Mouse (Mus musculus) adrenal gland, adult (tissue): Measurements from ENCODE around the gene 2010111I01Rik.
A peak's percentile ranks its signal among the peaks of the same experiment; 100 is the strongest.

Source experiments
- DNase-seq, 2 experiments: peaks; one replicate each; pipeline ENCODE4 v3.0.0; 2022 to 2023; ENCODE audit warnings: low spot score in 1 of 2; ENCODE audit not compliant: inconsistent age in 2 of 2

The 2010111I01Rik gene

DNA sequence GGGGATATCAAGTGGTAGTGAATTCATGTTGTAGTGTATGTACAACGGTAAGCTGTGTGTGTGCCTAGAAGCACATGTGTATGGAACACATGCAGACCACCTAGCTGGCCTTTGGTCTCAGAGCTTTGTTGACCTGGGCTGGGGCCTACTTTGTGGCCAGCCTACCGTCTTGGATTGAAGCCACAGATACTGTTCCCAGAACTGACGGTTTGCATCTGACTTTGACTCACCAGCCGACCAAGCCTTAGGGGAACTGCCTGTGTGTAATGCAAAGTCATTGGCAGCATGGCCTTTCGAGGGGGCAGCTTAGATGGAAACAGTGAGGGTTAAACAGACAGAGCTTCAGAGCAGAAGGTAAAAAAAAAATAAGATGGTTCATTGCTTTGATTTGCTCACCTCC is 288.5 kb downstream of the 2010111I01Rik start:
- DNase-seq = peak; percentile 73 to 90

DNA sequence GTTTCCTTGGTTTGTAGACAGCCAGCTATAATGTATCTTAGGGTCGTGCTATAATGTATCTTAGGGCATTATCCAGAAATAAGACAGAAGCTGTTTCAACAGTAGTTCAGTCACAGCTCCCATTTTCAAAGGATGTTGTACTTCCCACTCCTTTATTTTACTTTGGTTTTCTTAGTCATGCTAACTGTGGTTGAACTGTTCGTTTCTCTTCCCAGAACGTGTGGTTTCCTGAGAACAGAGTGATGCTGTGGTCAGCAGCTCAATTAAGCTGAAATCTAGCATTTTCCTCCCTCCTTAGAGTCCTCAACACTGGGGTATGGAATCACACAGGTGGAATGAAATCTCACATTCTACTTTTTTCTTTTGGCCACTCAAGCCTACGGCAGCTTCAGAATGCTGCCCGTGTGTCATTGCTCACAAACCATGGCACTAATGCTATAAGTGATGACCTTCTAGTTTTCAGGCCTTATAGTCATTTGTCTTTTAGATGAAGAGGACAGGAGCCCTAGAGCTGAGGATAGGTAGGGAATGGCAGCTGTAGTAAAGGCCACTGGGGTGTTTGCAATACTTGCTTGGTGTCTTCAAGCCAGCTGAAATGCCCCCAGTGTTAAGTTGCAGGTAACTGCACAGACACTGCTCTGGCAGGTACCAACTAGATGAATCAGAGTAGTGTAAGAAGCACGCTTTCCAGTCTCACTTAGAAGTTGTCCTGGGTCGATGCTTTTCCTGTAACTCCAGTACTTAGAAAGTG is 289.4 kb downstream of the 2010111I01Rik start:
- peak in 1 of 2 experiments; percentile 65 for DNase-seq

DNA sequence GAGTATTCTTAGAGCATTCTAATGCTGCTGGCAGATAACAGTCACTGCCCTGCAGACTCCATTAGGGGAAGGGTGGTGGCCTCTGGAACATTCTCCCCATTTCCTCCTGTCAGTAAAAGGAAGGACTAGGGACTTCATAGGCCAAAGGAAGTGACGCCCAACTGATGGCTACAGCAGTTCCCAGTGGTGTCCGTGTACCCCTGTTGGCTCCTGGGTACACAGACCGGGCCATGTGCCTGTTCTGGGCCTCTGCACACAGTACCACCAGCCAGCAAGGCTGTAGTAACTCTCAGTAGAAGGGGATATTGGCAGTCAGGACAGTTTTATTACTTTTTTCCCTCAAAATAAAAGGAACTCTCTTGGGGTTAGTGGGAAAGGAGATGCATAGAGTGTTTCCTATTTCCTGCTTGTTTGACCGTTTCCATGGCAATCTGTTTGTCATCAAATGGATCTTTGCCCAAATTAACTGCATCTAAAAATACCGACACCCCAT is 290.9 kb downstream of the 2010111I01Rik start:
- peak; percentile 66 to 87 for DNase-seq

DNA sequence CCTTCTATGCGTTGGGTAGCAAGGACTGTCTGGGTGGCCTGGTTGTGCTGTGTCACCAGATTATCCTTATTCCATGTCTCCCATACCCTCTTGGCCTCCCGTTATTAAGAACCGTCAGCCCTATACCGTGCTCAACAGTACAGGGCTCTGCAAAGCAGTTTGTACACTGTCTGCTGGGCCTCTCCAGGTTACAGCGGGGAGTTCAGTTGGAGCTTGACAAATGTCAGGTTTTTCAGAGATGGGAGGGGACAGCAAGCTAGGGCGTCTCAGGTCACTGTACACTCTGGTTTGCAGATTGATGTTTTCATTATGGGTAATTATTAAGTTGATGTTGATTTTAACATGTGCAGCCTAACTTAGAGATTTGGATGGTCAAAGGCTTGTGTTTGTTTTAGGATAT is 291.5 kb downstream of the 2010111I01Rik start:
- DNase-seq = peak in 1 of 2 experiments; percentile 73

DNA sequence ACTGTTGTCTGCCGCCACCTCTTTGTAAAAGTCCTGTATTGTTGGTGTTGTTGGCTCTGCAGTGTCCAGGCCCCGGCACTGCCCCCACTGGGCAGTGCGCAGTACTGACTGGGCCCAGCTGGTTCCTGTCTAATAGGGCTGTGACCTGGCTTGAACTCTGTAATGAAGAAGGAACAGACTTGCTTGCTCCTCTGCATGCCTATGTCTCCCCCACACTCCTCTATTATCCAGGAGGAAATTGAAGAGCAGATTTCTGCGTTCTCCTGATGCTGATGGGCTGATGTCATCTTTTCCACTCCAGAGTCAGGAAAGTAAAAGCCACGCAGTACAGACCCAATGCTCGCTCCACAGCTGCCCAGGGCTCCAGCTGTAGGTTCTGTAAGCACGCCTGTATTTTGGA is 292.1 kb downstream of the 2010111I01Rik start:
- DNase-seq = peak in 1 of 2 experiments; percentile 79

DNA sequence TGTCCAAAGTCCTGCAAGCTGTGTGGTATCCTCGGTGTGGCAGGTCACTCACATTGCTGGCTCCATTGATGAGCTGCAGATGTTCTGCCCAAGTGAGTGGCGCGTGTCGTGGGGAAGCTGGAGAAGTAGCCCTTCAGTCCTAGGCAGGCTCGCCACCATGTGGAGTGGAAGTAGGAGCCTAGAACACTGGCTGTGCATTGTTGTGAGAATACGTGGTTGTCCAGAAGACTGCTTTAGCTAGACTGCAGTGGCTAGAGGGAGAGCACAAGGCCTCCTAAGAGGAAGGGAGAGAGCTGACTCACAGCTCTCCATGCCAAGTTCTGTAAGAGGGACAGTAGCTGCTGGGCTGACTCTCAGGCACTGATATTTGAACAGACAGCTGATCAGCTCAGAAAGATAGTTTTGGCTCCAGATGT is 293.5 kb downstream of the 2010111I01Rik start:
- DNase-seq = peak; percentile 83 to 89

DNA sequence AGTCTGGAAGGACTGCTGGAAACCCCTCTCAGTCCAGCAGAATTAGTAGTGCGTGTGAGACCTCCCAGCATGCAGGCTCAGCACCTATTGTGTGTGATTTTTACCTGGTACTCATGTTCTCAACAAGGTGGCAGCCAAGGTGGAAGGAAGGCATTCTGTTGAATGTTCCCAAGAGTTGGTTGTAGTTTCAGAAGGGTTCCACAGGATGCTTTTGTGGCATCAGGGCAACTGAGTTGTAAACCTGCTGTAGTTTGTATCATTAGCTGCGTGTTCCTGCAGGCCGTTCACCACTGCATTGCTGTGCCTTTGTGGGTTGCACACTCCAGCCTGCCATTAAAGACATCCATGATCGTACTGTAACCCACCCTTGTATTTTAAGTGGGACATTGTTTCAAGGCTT is 294.0 kb downstream of the 2010111I01Rik start:
- no peak for DNase-seq

DNA sequence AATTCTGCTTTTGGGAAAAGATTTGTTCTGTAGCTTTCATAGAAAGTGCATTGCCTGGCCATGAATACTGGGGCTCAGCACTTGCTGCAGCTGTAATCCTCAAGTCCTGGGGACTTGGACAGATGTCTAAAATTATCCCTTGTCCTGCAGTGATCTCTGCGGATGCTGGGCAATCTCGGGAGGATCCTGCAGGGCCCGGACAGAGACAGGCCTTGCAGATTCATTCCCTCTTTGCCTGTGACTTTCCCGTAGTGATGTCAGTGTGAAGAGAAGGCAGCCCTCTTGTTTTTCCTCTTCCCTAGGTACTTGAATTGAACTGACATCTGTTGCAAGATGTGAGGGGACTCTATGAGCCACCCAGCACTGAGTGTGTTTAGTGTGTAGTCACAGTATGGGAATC is 295.4 kb downstream of the 2010111I01Rik start:
- DNase-seq = peak in 1 of 2 experiments; percentile 65

DNA sequence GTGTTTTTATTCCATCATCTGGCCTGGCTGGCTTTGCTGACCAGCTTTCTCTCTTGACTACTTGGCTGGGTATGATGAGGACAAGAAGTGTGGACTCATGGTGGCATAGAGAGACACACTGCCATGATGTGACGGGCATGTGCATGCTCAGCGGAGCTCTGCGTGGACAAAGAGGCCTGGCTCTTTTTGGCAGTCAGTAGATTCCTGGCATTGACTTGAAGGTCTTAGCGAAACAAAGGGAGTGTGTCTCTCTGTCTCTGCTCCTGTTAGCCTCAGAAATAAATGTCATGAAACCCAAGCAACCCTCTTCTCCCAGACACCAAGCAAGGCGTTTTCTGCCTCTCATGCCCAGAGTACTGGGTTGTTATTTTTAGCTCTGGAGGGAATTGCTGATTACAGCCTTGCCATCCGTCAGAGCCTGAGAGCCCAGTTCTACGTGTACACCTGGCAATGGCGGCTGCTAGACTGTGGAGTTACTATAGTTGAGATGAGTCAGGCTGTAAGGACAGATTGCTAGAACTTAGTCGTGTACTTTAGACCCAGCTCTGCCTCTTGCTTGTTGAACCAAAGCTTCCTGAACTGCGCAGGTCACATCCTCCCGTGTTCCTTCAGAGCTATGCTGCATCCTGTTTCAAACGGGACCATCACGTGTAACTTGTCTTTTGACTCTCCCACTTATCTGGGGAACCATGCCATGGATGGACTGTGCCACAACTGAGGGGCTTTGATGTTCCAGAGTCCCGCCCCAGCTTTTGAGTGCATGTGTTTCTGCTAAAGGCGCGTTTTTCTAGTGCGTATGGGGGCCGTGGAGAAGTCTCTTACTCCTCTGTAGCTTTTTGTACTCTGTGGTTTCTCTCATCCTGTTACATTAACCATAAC is 296.3 kb downstream of the 2010111I01Rik start:
- DNase-seq = peak in 1 of 2 experiments; percentile 86

DNA sequence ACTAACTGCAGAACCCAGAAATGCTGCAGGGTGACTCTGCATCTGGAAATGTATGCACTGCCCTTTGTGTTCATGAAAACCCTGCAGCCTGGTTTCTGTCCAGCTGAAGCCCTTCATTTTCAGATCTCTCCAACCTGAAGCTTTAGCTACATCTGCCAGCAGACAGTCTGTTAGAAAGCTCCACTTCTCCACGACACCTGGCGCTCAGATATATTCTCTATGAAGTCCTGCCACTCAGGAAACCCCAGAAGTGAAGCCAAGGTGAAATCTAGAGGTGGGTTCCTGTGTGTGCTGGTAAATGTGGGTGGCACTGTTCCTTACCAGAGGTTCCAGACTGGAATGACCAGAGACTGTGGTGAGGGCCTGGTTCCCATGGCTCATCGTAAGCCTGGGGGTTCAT is 297.0 kb downstream of the 2010111I01Rik start:
- no peak for DNase-seq

DNA sequence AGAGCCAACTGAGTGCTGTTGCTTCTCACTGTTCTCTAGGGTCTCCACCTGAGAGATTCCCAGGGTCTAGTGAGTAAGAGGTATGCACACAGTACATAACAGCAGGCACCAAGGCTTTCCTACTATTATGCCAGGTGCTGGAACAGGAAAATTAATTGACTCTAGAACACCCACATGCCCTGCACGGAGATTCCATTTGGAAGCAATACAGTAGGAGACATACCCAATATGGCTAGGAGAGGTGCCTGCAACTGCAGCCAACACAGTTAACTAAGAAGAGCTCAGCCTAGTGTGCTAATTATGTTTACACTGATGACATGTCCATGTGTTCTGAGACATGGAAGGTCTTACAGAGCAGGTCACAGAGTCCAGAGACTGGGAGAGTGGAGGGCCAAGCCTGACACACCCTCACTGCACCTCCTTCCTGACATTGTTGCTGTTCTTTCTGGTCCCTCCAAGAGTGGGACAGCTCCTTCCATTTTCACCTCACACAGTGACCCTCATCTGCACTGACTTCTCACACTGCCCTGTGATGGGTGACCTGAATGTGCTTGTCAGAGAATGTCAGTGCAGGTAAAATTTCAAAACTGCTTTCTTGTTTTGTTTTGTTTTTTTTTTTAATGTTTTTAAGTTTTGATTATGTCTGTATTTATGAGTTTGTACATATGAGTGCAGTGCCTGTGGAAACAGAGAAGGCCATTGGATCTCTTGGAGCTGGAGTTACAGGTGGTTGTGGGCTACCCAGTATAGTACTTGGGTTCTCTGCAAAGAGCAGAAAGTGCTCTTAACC is 297.7 kb downstream of the 2010111I01Rik start:
- no peak for DNase-seq

DNA sequence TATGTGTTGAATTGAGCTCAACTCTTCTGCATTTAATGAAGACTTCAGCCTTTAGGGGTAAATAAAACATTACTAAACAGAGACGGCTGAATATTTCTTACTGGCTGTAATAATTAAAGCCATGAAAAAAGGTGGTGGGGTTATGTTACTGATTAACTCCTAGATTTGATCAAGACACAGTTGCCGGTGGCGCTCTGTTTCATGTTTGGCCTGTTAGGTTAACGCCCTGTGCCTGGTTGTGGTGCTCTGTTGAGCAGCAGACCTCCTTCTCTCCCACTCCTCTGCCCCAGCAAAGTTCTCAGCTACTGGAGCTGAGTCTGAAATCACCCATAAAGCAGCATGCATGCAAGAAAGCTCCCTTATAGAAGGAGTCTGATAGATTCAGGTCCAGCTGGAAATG is 303.7 kb downstream of the 2010111I01Rik start:
- DNase-seq = no peak

DNA sequence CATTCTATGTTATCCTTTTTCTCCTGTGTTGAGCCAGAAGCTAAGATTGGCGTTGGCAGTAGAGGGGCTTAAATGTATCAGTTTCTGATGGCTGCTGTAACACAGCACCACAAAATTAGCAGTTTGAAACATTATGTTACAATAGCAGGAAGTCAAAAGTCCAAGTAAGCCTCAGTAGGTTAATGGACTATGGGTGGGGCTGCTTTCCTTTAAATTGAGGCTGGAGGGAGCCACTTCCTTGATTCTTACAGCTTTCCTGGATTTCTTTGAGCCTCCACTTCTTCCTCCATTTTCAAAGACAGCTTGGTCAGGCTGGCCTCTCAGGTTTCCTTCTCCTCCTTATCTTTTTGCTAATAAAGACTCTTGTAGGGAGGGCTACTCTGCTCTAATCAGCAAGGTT is 304.1 kb downstream of the 2010111I01Rik start:
- DNase-seq = no peak

DNA sequence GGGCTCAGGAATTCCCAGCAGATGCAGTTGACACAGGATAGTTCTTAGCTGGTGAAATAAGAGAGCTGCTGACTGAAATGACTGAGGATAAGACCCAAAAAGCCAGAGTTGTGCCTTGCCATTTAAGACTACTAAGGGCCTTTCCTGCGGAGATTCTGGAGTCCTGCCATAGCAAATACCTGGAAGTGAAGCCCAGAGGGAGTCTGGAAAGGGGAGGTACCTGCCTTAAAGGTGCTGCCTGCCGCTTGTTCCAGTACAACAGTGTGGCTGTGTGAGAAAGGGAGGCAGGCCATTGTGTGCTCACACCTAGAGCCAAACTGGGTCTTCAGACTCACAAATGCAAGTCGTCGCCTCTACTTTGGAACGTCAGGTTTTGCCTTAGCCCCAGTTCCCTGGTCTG is 305.5 kb downstream of the 2010111I01Rik start:
- DNase-seq = peak in 1 of 2 experiments; percentile 71

DNA sequence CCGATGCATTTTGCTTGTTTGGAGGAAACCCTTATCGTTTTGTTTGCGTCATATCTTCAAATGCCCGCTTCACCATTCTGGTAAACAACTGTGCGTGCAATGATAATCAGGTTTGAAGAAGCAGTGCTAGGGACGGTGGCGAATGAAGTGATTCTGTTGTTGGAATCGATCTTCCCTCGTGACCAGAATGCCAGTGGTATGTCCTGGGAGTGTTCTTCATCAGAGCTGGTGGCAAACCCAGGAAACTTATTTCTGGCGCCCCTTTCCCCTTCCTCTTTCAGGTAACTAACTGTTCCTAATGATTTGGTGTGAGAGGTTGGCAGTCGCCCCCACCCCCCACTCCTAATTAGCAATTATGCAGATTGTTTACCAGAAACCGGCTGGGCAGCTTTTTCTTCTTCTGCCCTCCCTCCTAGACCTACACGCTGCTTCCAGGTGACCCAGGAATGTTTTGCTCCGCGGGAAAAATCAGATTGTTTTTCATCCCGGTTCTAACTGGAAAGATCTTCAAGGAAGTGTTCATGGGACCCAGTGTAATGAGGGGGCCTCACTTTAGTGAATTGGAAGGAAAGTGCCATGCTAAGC is 307.4 kb downstream of the 2010111I01Rik start:
- DNase-seq = no peak

DNA sequence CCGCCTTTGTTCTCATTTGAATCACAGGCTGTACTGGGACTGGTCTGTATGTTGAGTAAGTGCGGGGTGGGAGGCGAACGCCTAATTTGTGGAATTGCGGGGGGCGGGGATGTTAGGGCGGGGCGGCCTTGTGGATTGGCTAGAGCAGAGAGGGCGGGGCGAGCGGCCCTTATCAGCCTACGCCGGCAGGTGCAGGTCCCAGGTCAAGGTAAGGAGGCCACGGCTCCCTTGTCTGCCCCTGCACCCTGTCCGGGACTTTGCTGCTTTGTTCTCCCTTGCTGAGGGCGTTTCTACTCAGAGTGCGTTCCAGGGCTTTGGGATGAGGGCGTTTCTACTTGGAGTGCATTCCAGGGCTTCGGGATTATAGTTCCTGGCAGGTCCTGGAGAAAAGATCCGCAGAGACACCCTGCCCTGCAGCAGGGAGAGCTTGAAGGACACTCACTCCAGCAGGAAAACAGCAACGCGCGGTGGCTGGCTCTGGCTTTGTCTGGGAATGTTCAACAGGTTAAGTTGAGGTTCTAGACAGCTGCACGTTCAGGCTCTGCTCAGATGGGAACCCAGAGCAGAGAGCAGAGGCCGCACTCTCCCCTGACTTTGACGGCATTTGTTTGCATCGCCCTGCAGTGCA is 308.0 kb downstream of the 2010111I01Rik start:
- peak; percentile 83 to 94 for DNase-seq

DNA sequence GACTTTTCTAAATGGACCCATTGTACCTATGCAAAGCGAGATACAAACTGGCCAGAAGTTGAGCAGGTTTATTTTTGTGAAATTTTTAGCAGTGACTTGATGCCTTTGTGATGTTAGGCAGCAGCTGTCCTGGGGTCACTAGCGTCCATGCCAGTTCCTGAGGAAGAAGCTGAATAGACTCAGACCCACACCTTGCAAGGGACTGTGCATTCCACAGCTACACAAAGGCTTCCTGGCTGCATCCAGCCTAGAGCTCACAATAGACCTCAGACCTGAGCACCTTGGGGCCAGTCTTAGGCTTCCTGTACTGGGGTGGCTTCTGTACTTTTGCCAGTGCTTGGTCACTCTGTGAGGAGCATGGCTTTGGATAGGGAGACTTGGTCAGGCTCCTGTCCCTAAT is 309.2 kb downstream of the 2010111I01Rik start:
- DNase-seq = peak; percentile 34 to 83

DNA sequence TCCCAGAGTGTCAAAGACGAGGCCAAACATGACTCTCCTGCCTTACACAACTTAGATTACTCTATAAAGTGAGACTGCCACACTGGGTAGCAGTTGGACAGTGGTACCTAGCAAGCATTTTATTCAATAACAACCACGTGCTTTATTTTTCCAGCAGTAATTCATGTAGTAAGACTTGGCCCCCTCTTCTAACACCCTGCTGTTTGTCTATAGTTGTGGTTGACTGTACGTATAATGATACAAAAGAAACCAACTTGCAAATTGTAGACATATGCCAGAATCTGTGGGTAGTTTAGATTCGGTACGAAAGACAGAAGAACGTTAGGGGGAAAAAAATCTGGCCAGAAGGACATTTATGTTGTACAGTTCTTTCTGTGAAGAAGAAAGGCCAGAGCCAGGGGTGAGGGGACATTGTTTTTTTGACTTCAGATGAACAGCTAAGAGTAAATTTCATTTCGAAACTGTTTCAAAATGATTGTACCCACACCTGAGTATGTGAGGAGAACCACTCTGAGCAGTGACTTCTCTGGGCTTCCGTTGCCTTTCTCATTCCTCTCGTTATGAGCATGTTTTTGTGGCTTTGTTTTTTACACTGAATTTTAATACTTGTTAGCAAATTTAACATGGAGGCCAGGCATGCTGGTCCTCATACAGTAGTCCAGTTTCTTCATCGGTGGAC is 309.9 kb downstream of the 2010111I01Rik start:
- DNase-seq = peak in 1 of 2 experiments; percentile 69

DNA sequence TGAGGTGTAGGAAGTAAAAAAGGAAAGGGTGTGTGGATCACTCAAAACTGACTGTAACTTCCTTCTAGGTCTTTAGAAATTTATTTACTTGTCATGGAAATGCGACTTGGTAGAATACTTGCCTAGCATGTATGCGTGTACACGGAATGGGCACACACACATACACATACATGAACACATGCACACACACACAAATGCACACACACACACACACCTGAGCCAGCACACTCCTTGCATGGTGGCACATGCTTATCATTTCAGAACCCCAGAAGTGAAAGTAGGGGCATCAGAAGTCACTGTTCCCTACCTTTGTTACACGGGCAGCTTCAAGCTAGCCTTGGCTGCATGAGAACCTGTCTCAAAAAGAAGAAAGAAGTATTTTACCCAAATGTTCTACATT is 311.7 kb downstream of the 2010111I01Rik start:
- no peak for DNase-seq

DNA sequence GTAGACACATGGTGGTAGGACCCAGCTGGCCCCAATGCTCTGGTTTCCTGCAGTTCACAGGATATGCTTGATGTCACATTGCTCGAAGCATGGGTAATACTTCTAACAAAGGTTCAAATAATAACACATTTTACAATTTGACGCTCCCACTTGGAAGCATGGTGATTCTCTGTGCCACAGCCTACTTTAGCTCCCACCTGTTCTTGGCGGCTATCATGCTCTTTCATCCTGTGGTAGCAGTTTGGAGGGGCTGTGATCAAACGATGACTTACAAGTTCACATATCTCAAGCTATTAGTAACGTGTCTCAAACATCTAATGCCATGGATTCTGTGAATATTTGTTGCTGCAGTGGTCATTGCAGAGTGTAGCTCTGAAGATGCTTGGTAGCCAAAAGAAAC is 312.6 kb downstream of the 2010111I01Rik start:
- DNase-seq = no peak
